In genomic region chr15:85474697-85475096, GRCm38 (mm10) we compare ENCODE assay signal across 23 mouse cellular contexts. TPM values are rescaled to one million over a fixed set of nuclear protein-coding genes. Genes with fewer than 3 reads are reported as not detected.
DNase-seq lines count a peak whose midpoint lies in the region; ATAC-seq and TF ChIP-seq lines count a peak whose summit lies in the region.
"Had no signal": no experiment of that assay in that cellular context is flagged by ENCODE, and none has a peak within 500 bp of the region (broad histone marks: within the 10 kb centered on the region; RNA-seq: fewer than 3 reads in every experiment).

No protein-coding gene starts in this region.

- H3K4me3 ChIP-seq in heart, embryonic 15.5 days = no peak overlapping the region
- no peak overlapping the region for H3K4me3 ChIP-seq in lung, embryonic 14.5 days (ENCODE audit: low read depth, low read length)
- no peak overlapping the region for H3K4me3 ChIP-seq in lung, adult 2 months (replicated peaks; ENCODE audit: extremely low read depth, low read depth, low read length)
- H3K4me3 ChIP-seq in liver, postnatal 0 days (ENCODE audit: low read depth, low read length) = no peak overlapping the region
- H3K4me3 ChIP-seq: limb, embryonic 15.5 days had no signal

- ATAC-seq in heart, embryonic 15.5 days (replicated peaks; ENCODE audit: insufficient number of reproducible peaks, insufficient read depth, low FRiP score, low read depth) = 0 out of 2 replicates have a peak, but pooled peaks have one; percentile 14
- no peak for ATAC-seq in lung, embryonic 14.5 days (ENCODE audit: insufficient read depth)
- ATAC-seq in liver, postnatal 0 days = no peak

- TF ChIP-seq EP300 in liver, postnatal 0 days (IDR thresholded peaks at IDR 0.05; ENCODE audit: low read depth) = no peak

- H3K27me3 ChIP-seq in heart, embryonic 15.5 days = peaks cover 7% of the 10 kb centered on the region; the same call in 1 of the 2 replicates
- H3K27me3 ChIP-seq in lung, embryonic 14.5 days (ENCODE audit: insufficient read depth, low read length) = no peaks in the 10 kb centered on the region
- no peaks in the 10 kb centered on the region for H3K27me3 ChIP-seq in liver, postnatal 0 days (ENCODE audit: insufficient read depth, low read length)
- H3K27me3 ChIP-seq: CH12.LX; limb, embryonic 15.5 days had no signal

- no peaks in the 10 kb centered on the region for H3K36me3 ChIP-seq in heart, embryonic 15.5 days
- no peaks in the 10 kb centered on the region for H3K36me3 ChIP-seq in lung, embryonic 14.5 days (ENCODE audit: insufficient read depth)
- H3K36me3 ChIP-seq in liver, postnatal 0 days (replicated peaks; ENCODE audit: insufficient read depth, low read length) = no peaks in the 10 kb centered on the region

- DNase-seq in adrenal gland, adult (ENCODE audit: inconsistent age in 2 of 2, low spot score in 1 of 2) = peak; percentile 22 to 48
- DNase-seq in adrenal gland, adult 8-10 months = no peak
- no peak for DNase-seq in heart, adult 18-20 months
- peak; percentile 43 for DNase-seq in lung, embryonic 14.5 days
- DNase-seq in lung, adult 2 months = no peak
- DNase-seq in adrenal gland, postnatal 14 days = peak; percentile 58
- DNase-seq in liver, postnatal 0 days = no peak
- DNase-seq: cerebellum, adult 9-11 months; layer of hippocampus, adult 9-11 months; retina, postnatal 1 day; thymus, postnatal 4 days had no signal

- 46% methylated on average over 3 of the region's 3 CpGs for WGBS in heart, embryonic 15.5 days
- 55% methylated on average over 3 of the region's 3 CpGs for WGBS in lung, embryonic 14.5 days
- 28% methylated on average over 3 of the region's 3 CpGs for WGBS in lung, adult 2 months
- 57% methylated on average over 3 of the region's 3 CpGs for WGBS in liver, postnatal 0 days (ENCODE audit: insufficient replicate concordance)

- no peaks in the 10 kb centered on the region for H3K9me3 ChIP-seq in heart, embryonic 15.5 days (replicated peaks)
- no peaks in the 10 kb centered on the region for H3K9me3 ChIP-seq in lung, embryonic 14.5 days (ENCODE audit: low read depth, low read length)
- no peaks in the 10 kb centered on the region for H3K9me3 ChIP-seq in liver, postnatal 0 days (ENCODE audit: low read length)
- H3K9me3 ChIP-seq: limb, embryonic 15.5 days had no signal

- no peak overlapping the region for H3K9ac ChIP-seq in heart, embryonic 15.5 days
- H3K9ac ChIP-seq in lung, embryonic 14.5 days = no peak overlapping the region
- no peak overlapping the region for H3K9ac ChIP-seq in liver, postnatal 0 days (replicated peaks)
- H3K9ac ChIP-seq: limb, embryonic 15.5 days had no signal

- no peak overlapping the region for H3K27ac ChIP-seq in heart, embryonic 15.5 days
- H3K27ac ChIP-seq in lung, embryonic 14.5 days (ENCODE audit: low read depth) = no peak overlapping the region
- H3K27ac ChIP-seq in liver, postnatal 0 days (ENCODE audit: low read depth) = no peak overlapping the region
- H3K27ac ChIP-seq: kidney, postnatal 0 days; limb, embryonic 15.5 days had no signal

- H3K4me2 ChIP-seq in heart, embryonic 15.5 days = no peak overlapping the region
- no peak overlapping the region for H3K4me2 ChIP-seq in lung, embryonic 14.5 days
- no peak overlapping the region for H3K4me2 ChIP-seq in liver, postnatal 0 days (ENCODE audit: low read depth, low read length)
- H3K4me2 ChIP-seq: limb, embryonic 15.5 days had no signal

- TF ChIP-seq CTCF in lung, embryonic 14.5 days (IDR thresholded peaks at IDR 0.05; ENCODE audit: low read depth) = no peak
- no peak for TF ChIP-seq CTCF in lung, adult 2 months (IDR thresholded peaks at IDR 0.05; ENCODE audit: insufficient read depth, low read length)
- TF ChIP-seq CTCF in liver, postnatal 0 days (IDR thresholded peaks at IDR 0.05; ENCODE audit: low read depth) = no peak

- TF ChIP-seq POLR2A in lung, adult 2 months (IDR thresholded peaks at IDR 0.05; ENCODE audit: borderline replicate concordance, extremely low read depth, low read depth, low read length) = no peak

- no peaks in the 10 kb centered on the region for H3K4me1 ChIP-seq in heart, embryonic 15.5 days (replicated peaks)
- H3K4me1 ChIP-seq in lung, embryonic 14.5 days (ENCODE audit: insufficient read depth) = no peaks in the 10 kb centered on the region
- H3K4me1 ChIP-seq in lung, adult 2 months (ENCODE audit: control insufficient read depth, insufficient read depth, low read length) = 0 out of 2 replicates have a peak, but pooled peaks cover 3% of the 10 kb centered on the region
- H3K4me1 ChIP-seq in liver, postnatal 0 days (ENCODE audit: insufficient read depth) = no peaks in the 10 kb centered on the region

RNA-seq across cellular contexts. Expression of gene 7530416G11Rik, which starts 28.3 kb away (rescaled TPM):
- not detected for total RNA-seq in adrenal gland, adult 8-10 months (2022)
- polyA plus RNA-seq in heart, embryonic 15.5 days (2015; fragmentation: Nextera tagmentation; extraction: Ambion mirVana) = not detected in 2 replicates
- not detected for total RNA-seq in heart, adult 18-20 months (2021)
- polyA plus RNA-seq in lung, embryonic 14.5 days (2014; fragmentation: Nextera tagmentation; extraction: Ambion mirVana) = not detected in 2 replicates
- not detected in 2 replicates for polyA plus RNA-seq in lung, adult 2 months (2012; rRNA removed)
- total RNA-seq in adrenal gland, postnatal 14 days (2021) = not detected in 2 replicates
- polyA plus RNA-seq in liver, postnatal 0 days (2015; fragmentation: Nextera tagmentation; extraction: Ambion mirVana) = not detected in 2 replicates
- total RNA-seq: CH12.LX; granulocyte monocyte progenitor cell, adult 5-6 weeks; left cerebral cortex, postnatal 10 days; megakaryocyte-erythroid progenitor cell, adult 5-6 weeks; monocyte, adult 5-6 weeks; neutrophil, adult 5-6 weeks had no signal
- polyA plus RNA-seq: heart, embryonic 16.5 days; intestine, embryonic 14.5 days; kidney, postnatal 0 days; limb, embryonic 15.5 days; lung, embryonic 16.5 days had no signal

Comparison
In these comparisons a context has a peak if more than half of its experiments do, and no peak if none do; other contexts are left out.
1. DNase-seq: peak in adrenal gland, adult (2 of 2), lung, embryonic 14.5 days (single experiment) and adrenal gland, postnatal 14 days (single experiment); none in adrenal gland, adult 8-10 months (single experiment), heart, adult 18-20 months (0 of 2), lung, adult 2 months (single experiment) and liver, postnatal 0 days (single experiment).